Mouse (Mus musculus): Measurements from ENCODE around the gene Fam167b. TPM values are rescaled to one million over a fixed set of nuclear protein-coding genes. Genes with fewer than 3 reads are reported as not detected.

The Fam167b gene
- polyA plus RNA-seq, 1 experiment from 2014 or later, result 15.0 TPM

DNA sequence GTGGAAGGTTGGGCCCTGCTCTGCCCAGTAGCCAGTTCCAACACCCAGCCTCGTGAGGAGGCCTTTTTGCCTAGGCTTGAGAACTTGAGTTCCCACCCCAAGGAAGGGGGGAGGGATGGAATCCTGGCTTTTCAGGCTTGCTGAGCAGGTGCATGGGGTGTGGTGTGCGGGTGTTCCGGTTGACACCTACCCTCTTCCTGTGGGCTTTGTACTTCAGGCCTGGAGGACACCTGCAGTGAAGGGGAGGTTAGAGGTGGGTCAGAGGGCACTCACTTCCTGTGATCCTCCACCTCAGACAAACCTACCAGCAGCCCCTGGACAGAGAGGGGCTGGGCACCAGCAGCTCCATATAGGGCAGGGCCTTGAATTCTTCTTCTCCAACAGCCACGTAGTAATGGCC is 31.7 kb upstream of the Fam167b start:
- H3K27me3 ChIP-seq (ENCODE audit: insufficient read depth, low read length), result no peaks in the 10 kb centered on the region
- no peak overlapping the region for H3K4me2 ChIP-seq (ENCODE audit: low read depth, low read length)
- H3K4me3 ChIP-seq (ENCODE audit: low read depth, low read length), result no peak overlapping the region
- no peak overlapping the region for H3K9ac ChIP-seq (replicated peaks)
- peaks cover 5% of the 10 kb centered on the region; the same call in 1 of the 2 replicates for H3K4me1 ChIP-seq (ENCODE audit: insufficient read depth)
- peaks cover 29% of the 10 kb centered on the region for H3K36me3 ChIP-seq (replicated peaks; ENCODE audit: insufficient read depth, low read length)
- H3K27ac ChIP-seq (ENCODE audit: low read depth), result no peak overlapping the region
- no peak for TF ChIP-seq EP300 (IDR thresholded peaks at IDR 0.05; ENCODE audit: low read depth)
- no peak for TF ChIP-seq CTCF (IDR thresholded peaks at IDR 0.05; ENCODE audit: low read depth)
- no peak for ATAC-seq
- no peak for DNase-seq
- 76% methylated on average over 4 of the region's 4 CpGs for WGBS (ENCODE audit: insufficient replicate concordance)
- H3K9me3 ChIP-seq (ENCODE audit: low read length), result no peaks in the 10 kb centered on the region

DNA sequence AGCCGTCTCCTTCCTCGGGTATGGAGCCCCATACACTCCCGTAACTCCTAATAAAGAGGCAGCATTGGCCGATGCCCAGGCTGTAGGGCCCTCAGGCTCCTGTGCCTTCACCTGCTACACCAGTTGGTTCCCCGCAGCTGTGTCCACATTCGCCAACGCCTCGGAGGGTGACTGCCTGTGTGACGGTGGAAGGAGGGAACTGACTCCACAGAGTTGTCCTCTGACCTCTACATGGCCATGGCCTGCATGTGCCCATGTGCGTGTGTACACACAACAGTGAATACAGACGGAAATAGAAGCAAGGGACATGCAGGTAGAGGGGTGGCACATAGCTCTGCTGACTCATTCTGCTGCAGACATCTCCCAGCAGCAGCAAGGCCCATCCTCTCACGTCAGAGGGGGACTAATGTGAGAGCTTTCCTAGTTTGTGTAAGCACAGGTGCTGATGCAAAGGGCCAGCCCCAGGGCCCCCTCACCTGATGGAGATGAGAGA is 30.8 kb upstream of the Fam167b start:
- H3K27ac ChIP-seq (ENCODE audit: low read depth), result no peak overlapping the region
- no peak; the same call in 1 of the 2 replicates for ATAC-seq
- no peaks in the 10 kb centered on the region for H3K27me3 ChIP-seq (ENCODE audit: insufficient read depth, low read length)
- 77% methylated on average over 12 of the region's 12 CpGs for WGBS (ENCODE audit: insufficient replicate concordance)
- no peak overlapping the region for H3K4me2 ChIP-seq (ENCODE audit: low read depth, low read length)
- no peak overlapping the region for H3K9ac ChIP-seq (replicated peaks)
- H3K9me3 ChIP-seq (ENCODE audit: low read length), result no peaks in the 10 kb centered on the region
- peaks cover 5% of the 10 kb centered on the region; the same call in 1 of the 2 replicates for H3K4me1 ChIP-seq (ENCODE audit: insufficient read depth)
- no peak overlapping the region for H3K4me3 ChIP-seq (ENCODE audit: low read depth, low read length)
- TF ChIP-seq EP300 (IDR thresholded peaks at IDR 0.05; ENCODE audit: low read depth) (no peak), CTCF (IDR thresholded peaks at IDR 0.05; ENCODE audit: low read depth) (no peak)
- DNase-seq, result no peak
- peaks cover 37% of the 10 kb centered on the region for H3K36me3 ChIP-seq (replicated peaks; ENCODE audit: insufficient read depth, low read length)

DNA sequence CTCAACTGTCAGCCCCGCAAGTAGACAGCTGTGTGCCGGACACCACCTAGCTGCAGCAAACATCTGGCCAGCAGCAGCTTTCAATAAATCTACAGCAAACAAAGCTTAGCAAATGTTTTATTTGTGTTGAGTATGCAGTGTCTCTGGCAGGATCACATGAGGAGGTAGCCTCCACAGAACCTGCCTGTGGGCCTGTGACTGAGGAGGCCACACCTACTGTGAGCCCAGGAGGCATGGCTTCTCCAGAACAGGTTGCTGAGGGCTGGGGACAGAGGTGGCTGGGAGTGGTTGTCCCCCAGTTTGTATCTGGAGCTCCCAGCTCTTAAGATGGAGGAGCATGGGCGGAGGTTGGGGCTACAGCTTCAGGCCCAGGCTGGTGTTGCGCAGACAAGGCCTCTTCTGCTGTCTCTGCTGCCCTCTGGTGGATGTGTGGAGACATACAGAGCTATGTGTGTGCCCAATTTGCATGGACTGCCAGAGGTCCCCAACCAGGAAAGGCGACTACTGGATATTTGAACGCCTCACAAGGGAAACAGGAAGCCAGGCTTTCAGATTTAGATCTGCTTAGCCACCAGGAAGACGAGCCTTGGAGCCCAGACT is 30.2 kb upstream of the Fam167b start:
- DNase-seq (peak; percentile 88), ATAC-seq (peak; percentile 91)
- 39% methylated on average over 7 of the region's 7 CpGs for WGBS (ENCODE audit: insufficient replicate concordance)
- Histone ChIP-seq H3K4me1 (ENCODE audit: insufficient read depth) (peaks cover 5% of the 10 kb centered on the region; the same call in 1 of the 2 replicates), H3K36me3 (replicated peaks; ENCODE audit: insufficient read depth, low read length) (peaks cover 44% of the 10 kb centered on the region), H3K27me3 (ENCODE audit: insufficient read depth, low read length) (no peaks in the 10 kb centered on the region), H3K9ac (replicated peaks) (no peak overlapping the region), H3K9me3 (ENCODE audit: low read length) (no peaks in the 10 kb centered on the region), H3K27ac (ENCODE audit: low read depth) (peak overlapping the region; percentile 55; the same call in 1 of the 2 replicates), H3K4me2 (ENCODE audit: low read depth, low read length) (no peak overlapping the region), H3K4me3 (ENCODE audit: low read depth, low read length) (no peak overlapping the region)
- TF ChIP-seq CTCF (IDR thresholded peaks at IDR 0.05; ENCODE audit: low read depth), result peak; percentile 97
- TF ChIP-seq EP300 (IDR thresholded peaks at IDR 0.05; ENCODE audit: low read depth), result no peak

DNA sequence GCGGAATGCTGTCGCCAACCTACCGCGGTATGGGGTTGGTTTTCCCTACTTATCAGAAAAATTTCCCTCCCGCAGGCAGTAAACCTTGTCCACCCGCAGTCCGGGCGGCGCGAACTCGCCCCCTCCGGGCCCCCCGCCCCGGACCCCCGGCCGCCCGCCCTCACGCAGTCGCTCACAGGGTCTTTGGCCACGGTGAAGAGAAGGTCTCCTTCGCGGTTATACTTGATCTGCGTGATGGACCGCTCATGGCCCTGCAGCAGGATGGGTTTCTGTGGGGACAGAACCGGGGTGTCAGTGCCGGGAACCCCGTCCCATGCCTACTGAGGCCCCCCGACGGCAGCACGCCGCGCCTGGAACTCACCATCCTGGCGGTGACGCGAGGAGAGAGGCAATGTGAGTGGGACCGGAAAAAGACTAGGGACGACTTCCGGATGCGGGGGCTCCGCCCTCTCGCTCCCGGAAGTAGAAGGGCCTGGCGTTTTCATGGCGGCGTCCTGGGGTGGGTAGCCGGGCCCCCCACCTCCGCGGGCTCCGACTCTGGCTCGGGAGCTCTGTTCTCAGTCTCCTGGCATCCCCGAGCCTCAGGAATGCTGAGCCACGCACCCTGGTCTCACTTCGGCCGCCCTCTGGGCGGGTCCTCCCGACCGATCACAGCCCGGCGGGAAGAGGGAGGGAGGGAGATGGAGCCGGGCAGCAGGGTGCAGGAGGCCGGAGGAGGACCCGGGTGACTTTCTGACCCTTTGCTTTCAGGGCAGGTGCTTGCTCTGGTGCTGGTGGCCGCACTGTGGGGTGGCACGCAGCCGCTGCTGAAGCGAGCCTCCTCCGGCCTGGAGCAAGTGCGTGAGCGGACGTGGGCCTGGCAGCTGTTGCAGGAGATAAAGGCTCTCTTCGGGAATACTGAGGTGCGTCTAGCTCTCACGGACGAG is 22.1 kb upstream of the Fam167b start, which contains the start of the genes Eif3i and Tmem234:
TSS of gene Eif3i (minus strand) at position 416 of the 926 bp plus-strand sequence.
TSS of gene Tmem234 (plus strand) at position 436 of the 926 bp plus-strand sequence.
- H3K9ac ChIP-seq (replicated peaks), result peak within 1 kb of the TSS; percentile 83
- no peaks in the 10 kb centered on the region for H3K27me3 ChIP-seq (ENCODE audit: insufficient read depth, low read length)
- peaks cover 44% of the 10 kb centered on the region for H3K36me3 ChIP-seq (replicated peaks; ENCODE audit: insufficient read depth, low read length)
- H3K9me3 ChIP-seq (ENCODE audit: low read length), result no peaks in the 10 kb centered on the region
- peak within 1 kb of the TSS; percentile 75 for H3K27ac ChIP-seq (ENCODE audit: low read depth)
- DNase-seq (peak; percentile 88), ATAC-seq (peak; percentile 94)
- H3K4me3 ChIP-seq (ENCODE audit: low read depth, low read length), result peak within 1 kb of the TSS; percentile 79
- H3K4me2 ChIP-seq (ENCODE audit: low read depth, low read length), result peak within 1 kb of the TSS; percentile 99
- peaks cover 23% of the 10 kb centered on the region for H3K4me1 ChIP-seq (ENCODE audit: insufficient read depth)
- under 1% methylated on average over 63 of the region's 74 CpGs for WGBS (ENCODE audit: insufficient replicate concordance)
- peak; percentile 23; the same call in 1 of the 2 replicates for TF ChIP-seq CTCF (IDR thresholded peaks at IDR 0.05; ENCODE audit: low read depth)
- peak; percentile 34; the same call in 1 of the 2 replicates for TF ChIP-seq EP300 (IDR thresholded peaks at IDR 0.05; ENCODE audit: low read depth)

DNA sequence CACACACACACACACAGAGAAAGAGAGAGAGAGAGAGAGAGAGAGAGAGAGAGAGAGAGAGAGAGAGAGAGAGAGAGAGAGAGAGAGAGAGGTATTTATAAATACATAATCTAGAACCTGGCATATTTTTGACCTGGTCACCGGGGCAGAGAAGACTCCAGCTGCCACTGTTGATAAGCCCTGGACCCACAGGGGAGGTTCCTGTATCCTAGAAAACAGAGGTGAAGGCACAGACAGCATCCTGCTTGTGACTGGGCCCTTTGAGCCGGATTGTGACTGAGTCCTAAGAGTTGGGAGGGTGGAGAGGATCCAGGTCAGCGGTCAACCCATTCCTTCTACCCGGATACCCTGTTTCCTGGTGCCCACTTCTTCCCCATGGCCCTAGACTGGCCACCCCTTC is 10.5 kb upstream of the Fam167b start:
- Histone ChIP-seq H3K4me1 (ENCODE audit: insufficient read depth) (peaks cover 23% of the 10 kb centered on the region; the same call in 1 of the 2 replicates), H3K9ac (replicated peaks) (no peak overlapping the region), H3K27me3 (ENCODE audit: insufficient read depth, low read length) (no peaks in the 10 kb centered on the region), H3K9me3 (ENCODE audit: low read length) (no peaks in the 10 kb centered on the region), H3K4me3 (ENCODE audit: low read depth, low read length) (no peak overlapping the region), H3K4me2 (ENCODE audit: low read depth, low read length) (peak overlapping the region; percentile 48; the same call in 1 of the 2 replicates), H3K36me3 (replicated peaks; ENCODE audit: insufficient read depth, low read length) (peaks cover 29% of the 10 kb centered on the region), H3K27ac (ENCODE audit: low read depth) (peak overlapping the region; percentile 57; the same call in 1 of the 2 replicates)
- 51% methylated on average over 4 of the region's 4 CpGs for WGBS (ENCODE audit: insufficient replicate concordance)
- TF ChIP-seq EP300 (IDR thresholded peaks at IDR 0.05; ENCODE audit: low read depth) (peak; percentile 91), CTCF (IDR thresholded peaks at IDR 0.05; ENCODE audit: low read depth) (no peak)
- peak; percentile 43 for DNase-seq
- peak; percentile 79 for ATAC-seq

DNA sequence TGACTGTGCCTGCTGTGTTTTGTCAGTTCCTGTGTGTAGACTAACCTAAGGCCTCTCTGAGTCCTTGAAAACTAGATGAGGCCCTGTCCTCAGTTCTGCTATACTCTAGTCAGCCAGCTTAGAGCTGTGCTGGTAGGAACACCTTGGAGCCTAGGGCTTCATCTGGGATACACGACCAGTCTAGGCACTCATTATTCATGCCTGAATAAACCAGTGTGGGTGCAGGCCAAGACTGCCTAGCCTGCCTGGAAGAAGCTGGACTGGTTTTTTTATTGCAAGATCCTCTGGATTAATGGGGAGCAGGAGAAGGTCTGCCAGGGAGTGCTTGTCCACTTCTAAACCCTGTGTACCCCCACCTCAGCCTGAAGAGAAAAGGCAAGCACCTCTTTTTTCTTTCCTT is 8.6 kb upstream of the Fam167b start:
- TF ChIP-seq CTCF (IDR thresholded peaks at IDR 0.05; ENCODE audit: low read depth) (no peak), EP300 (IDR thresholded peaks at IDR 0.05; ENCODE audit: low read depth) (no peak)

More for the DNA sequence above, 8.6 kb upstream of the Fam167b start:
- Histone ChIP-seq H3K9me3 (ENCODE audit: low read length) (no peaks in the 10 kb centered on the region), H3K36me3 (replicated peaks; ENCODE audit: insufficient read depth, low read length) (peaks cover 12% of the 10 kb centered on the region), H3K4me1 (ENCODE audit: insufficient read depth) (peaks cover 23% of the 10 kb centered on the region; the same call in 1 of the 2 replicates), H3K4me3 (ENCODE audit: low read depth, low read length) (no peak overlapping the region), H3K27ac (ENCODE audit: low read depth) (no peak overlapping the region), H3K9ac (replicated peaks) (no peak overlapping the region), H3K27me3 (ENCODE audit: insufficient read depth, low read length) (no peaks in the 10 kb centered on the region), H3K4me2 (ENCODE audit: low read depth, low read length) (no peak overlapping the region)
- no peak for ATAC-seq
- no peak for DNase-seq
- WGBS (ENCODE audit: insufficient replicate concordance), result 67% methylated on average over 1 of the region's 1 CpGs

Data from liver, postnatal 0 days (tissue).